Mouse (Mus musculus): ENCODE data around the gene Nmur2.

DNA sequence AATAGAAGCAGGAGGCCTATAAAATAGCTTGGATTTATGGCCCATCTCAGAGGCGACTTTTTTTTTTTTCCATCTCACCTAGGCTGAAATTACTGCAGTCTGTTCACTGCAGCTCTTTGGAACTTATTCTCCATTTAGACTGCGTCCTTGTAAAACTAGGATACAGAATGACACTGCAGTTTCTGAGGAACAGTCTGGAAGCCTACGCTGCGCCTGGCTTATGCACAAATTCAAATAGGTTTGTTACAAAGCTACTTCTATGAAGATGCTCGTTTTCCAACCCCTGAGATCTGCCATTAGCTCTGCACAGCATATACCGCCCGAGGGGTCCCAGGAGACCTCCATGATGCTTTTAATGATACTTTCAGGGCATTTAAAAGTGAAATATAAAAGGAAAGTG, 31.3 kb upstream of the Nmur2 start:
- TF ChIP-seq HCFC1 (IDR thresholded peaks at IDR 0.05; ENCODE audit: borderline replicate concordance, insufficient read depth, low read length) (no peak), CHD2 (IDR thresholded peaks at IDR 0.05; ENCODE audit: low read depth, low read length) (no peak)
